Mouse (Mus musculus) hindbrain, embryonic 10.5 days (tissue): ENCODE measurements at regions not wholly inside any gene's neighbourhood (a gene's known extent, or its start where the extent isn't known, plus 50 kb on each side); places are given as distances from the start of the nearest gene placed in this dataset.

Experiments used
- DNase-seq: peaks from one replicate; pipeline ENCODE4 v3.0.0-alpha.2; 2017; ENCODE audit warnings: low spot score
- H3K27ac ChIP-seq: fragments of 300-500 bp; sonication (generic); 2 replicates; pipeline ENCODE4 v1.5.1; 2016; ENCODE audit warnings: mild to moderate bottlenecking, moderate library complexity
- H3K27me3 ChIP-seq: fragments of 300-500 bp; sonication (generic); 2 replicates; pipeline ENCODE4 v1.6.1; 2016; ENCODE audit warnings: mild to moderate bottlenecking; ENCODE audit not compliant: poor library complexity, insufficient read depth, severe bottlenecking
- H3K36me3 ChIP-seq: fragments of 300-500 bp; sonication (generic); 2 replicates; pipeline ENCODE4 v1.6.1; 2016; ENCODE audit warnings: mild to moderate bottlenecking, moderate library complexity
- H3K4me1 ChIP-seq: fragments of 300-500 bp; sonication (generic); replicated peaks from 2 replicates; pipeline ENCODE4 v1.6.1; 2016; ENCODE audit warnings: mild to moderate bottlenecking
- H3K4me3 ChIP-seq: fragments of 300-500 bp; sonication (generic); 2 replicates; pipeline ENCODE4 v1.5.1; 2016; ENCODE audit warnings: mild to moderate bottlenecking, moderate library complexity
- H3K9me3 ChIP-seq: fragments of 300-500 bp; sonication (generic); 2 replicates; pipeline ENCODE4 v1.6.1; 2016; ENCODE audit warnings: mild to moderate bottlenecking, moderate library complexity
- WGBS: fragments of 180-500 bp; shearing (Covaris S2); methylation state at CpG from one replicate; pipeline ENCODE4 v1.1.7; 2016; 5-methylcytosine and 5-hydroxymethylcytosine counted together

DNA sequence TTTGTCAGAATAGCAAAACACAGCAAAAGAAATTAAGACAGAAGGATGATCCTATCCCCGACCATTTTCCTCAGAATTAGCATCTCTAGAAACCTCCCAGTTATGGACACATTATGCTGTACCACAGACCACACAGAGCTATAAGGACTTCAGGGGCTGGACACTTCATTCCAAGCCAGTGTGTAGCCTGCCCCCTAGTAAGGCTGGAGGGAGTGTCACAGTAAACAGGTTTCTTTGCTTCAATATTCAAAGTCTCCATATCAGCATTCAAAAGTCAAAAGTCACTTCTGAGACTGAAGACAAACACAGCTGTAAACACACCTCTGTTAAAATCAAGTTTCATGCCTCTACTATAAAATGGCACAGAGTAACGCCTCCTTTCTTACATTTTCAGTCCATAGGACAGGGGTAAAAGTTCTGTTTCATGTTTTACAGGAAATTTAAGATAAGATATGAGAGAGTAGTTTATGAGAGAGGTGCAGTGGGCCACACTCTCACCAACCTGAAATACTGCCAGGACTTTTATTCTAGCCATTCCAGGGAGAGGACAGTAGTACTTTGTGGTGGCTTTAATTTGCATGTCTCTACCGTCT lies 226.6 kb downstream of the C1d start:
- Histone ChIP-seq H3K27me3 (no peaks in the 10 kb centered on the region), H3K36me3 (no peaks in the 10 kb centered on the region), H3K4me3 (no peak overlapping the region), H3K9me3 (no peaks in the 10 kb centered on the region), H3K4me1 (no peaks in the 10 kb centered on the region), H3K27ac (no peak overlapping the region)
- WGBS: 76% methylated on average over 3 of the region's 3 CpGs
- no peak for DNase-seq

DNA sequence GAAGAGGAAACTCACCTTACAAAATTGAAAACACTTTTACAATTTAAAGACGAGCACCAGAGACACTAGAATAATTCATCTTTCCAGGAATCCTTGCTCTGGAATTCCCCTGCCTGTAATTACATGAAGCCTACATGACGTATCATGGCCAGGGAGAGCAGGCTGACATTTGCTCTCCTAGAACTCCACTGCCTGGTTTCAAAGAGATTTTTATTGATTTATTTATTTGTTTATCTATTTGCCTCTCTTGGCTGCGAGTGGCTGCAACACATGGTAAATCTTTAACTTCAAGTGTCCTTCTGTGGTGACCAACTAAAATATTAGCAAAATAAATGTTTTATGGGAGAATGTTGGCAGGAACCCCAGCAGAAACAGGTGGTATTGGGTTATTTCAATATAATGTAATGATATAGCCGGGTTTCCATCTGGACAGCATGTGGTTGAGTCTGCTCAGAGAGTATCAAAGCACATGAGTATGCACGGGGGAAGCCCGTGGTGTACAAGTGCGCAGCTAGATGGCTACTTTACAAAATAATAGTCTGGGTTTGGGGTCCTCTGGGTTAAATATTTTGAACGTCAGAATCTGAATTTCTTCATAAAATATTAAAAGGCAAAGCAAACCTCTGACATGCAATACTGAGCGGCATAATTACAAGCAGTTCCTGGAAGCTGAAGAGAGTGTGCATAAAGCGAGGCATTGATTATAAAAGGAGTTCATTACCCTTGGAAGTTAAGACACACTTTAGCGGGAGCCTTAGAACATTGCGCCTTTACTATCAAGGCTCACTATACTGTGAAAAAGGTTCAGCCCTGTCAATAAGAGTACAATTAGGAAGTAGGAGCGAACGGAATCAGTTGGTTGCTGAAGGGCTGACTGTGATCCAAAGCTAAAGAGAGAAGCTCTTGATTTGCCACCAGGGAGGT lies 244.0 kb downstream of the C1d start:
- WGBS: 86% methylated on average over 14 of the region's 14 CpGs
- DNase-seq: no peak
- H3K36me3 ChIP-seq: no peaks in the 10 kb centered on the region

DNA sequence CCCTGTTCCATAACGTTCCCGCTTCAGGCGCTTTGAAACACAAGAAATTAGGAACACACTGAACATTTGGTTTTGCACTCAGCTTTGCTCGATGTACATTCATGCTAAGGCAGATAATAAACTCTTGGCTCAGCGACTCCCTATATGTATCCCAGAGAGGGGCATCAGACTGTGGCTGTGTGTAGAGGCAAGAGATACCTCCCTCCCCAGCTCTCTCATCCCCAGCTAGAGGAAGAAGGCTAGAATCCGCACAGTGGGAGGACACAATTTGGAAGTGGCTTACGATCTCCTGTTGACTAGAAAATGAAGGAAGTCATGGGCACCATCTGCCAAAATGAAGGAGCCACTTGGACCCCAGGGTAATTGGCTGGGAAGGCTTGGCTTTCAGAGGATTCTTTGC lies 244.7 kb downstream of the C1d start:
- Histone ChIP-seq H3K4me1 (0 out of 2 replicates have a peak, but pooled peaks cover 4% of the 10 kb centered on the region), H3K36me3 (no peaks in the 10 kb centered on the region), H3K4me3 (no peak overlapping the region), H3K9me3 (no peaks in the 10 kb centered on the region), H3K27ac (no peak overlapping the region), H3K27me3 (no peaks in the 10 kb centered on the region)
- DNase-seq: no peak
- WGBS: 90% methylated on average over 7 of the region's 7 CpGs

More for the DNA sequence above, 244.0 kb downstream of the C1d start:
- H3K27me3 ChIP-seq: no peaks in the 10 kb centered on the region
- no peak overlapping the region for H3K27ac ChIP-seq
- H3K4me1 ChIP-seq: 0 out of 2 replicates have a peak, but pooled peaks cover 4% of the 10 kb centered on the region
- no peak overlapping the region for H3K4me3 ChIP-seq
- no peaks in the 10 kb centered on the region for H3K9me3 ChIP-seq

DNA sequence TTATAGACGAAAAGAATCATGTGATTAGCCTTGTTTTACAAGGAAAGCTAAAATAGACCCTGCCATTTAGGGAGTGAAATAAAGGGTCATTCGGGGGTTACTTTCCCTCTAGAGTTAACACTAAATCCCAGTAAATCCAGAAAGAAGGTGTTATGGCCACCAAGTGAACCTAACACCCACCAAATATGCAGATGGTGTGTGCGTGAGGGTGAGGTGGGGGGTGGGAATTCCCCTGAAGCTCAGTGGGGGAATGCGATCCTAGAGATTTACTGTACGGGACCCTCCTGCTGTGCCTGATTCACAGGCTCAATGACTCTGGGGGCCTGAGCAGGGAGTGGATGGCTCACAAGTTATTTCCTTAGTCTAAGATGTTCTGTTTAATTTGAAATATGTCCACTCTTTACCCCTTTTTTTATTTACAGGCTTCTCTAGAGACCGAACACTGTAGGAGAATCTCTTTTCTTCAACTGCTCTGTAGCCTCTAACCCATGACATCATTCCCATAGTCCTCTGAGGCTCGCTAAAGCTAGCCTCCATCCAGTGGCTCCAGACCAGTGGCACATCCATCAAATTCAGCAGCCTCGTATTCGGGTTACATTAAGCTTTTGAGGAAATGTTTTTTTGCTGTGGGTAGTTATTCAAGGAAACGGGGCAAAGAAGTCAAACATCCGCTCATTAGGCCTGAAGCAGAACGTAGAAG lies 265.0 kb downstream of the C1d start:
- Histone ChIP-seq H3K27ac (no peak overlapping the region), H3K4me1 (peaks cover 8% of the 10 kb centered on the region; the same call in 1 of the 2 replicates), H3K27me3 (no peaks in the 10 kb centered on the region), H3K4me3 (no peak overlapping the region), H3K36me3 (no peaks in the 10 kb centered on the region), H3K9me3 (no peaks in the 10 kb centered on the region)
- WGBS: 83% methylated on average over 12 of the region's 12 CpGs
- DNase-seq: no peak

DNA sequence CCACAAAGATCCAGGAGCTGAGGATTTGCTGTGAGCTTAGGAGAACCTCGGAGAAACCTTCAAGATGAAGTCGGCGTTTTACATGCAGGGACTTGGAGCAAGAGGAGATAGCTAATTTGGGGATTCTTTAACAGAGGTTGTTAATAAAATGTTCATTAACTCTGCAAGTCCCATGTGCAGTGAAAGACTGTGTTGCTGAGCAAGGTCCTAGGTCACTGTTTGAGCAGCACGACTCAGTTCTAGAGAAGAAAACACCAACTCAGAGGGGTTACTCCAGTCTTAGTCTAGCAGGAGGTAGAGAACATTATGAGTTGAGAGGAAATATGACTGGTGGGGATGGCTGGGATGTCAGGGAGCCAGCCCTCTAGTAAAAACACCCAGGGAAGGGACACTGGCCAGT lies 265.9 kb downstream of the C1d start:
- Histone ChIP-seq H3K4me1 (peaks cover 8% of the 10 kb centered on the region; the same call in 1 of the 2 replicates), H3K4me3 (no peak overlapping the region), H3K27ac (no peak overlapping the region), H3K36me3 (no peaks in the 10 kb centered on the region), H3K9me3 (no peaks in the 10 kb centered on the region), H3K27me3 (no peaks in the 10 kb centered on the region)
- no peak for DNase-seq
- WGBS: 89% methylated on average over 4 of the region's 4 CpGs

DNA sequence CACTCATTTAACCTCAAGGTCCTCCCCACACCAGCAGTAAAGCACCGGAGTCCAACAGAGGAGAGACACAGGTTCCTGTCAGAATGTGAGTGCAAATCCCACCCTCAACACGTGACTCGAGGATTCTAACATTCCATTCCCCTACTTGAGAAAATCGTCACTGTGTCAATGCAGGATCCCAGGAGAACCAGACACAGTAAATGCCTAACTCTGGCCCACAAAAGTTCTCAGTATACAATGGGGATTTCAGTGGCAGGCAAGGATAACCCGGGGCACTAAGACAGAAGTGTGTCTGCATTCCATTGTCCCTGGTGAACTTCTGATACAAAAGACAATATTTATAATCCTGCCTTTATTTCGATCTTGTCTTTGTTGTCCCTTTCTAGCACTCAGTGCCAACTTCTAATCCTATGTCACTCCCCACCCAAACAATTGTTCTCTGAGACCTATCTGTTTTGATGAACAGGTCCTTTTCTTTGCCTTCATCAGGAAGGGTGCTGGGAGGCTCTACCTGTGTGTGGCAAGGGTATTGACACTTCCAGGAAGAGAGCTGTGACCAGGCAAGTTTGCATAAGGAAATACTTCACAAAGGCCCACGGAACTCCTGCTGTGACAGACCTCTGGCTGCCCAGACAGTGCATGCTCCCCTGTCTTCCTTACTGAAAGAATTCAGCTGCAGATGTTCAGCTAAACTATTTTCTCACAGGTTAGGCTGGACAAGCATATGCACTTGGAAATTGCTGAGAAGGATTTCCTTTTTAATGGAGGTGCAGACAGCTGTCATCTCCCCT lies 267.8 kb downstream of the C1d start:
- WGBS: 46% methylated on average over 7 of the region's 7 CpGs
- Histone ChIP-seq H3K4me3 (no peak overlapping the region), H3K36me3 (no peaks in the 10 kb centered on the region), H3K9me3 (no peaks in the 10 kb centered on the region), H3K4me1 (peaks cover 8% of the 10 kb centered on the region; the same call in 1 of the 2 replicates), H3K27me3 (no peaks in the 10 kb centered on the region), H3K27ac (no peak overlapping the region)
- no peak for DNase-seq

DNA sequence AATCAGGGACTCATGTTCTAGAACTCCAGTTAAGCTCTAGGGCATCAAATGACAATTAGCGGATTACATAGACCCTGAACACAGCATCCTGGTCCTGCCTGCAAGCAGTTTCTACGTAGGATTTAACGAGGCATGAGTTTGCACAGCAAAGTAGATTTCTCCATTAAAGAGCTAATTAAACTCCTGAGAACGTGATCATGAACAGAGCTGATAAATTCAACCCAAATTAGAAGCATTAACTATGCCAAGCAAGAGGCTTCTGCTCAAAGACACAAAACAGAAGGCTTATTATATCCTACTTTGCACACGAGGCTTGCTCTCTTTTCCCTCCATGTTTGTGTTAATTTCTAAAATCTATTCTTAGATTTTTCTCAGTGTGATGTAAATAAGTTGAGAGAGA lies 269.1 kb downstream of the C1d start:
- 84% methylated on average over 5 of the region's 5 CpGs for WGBS

DNA sequence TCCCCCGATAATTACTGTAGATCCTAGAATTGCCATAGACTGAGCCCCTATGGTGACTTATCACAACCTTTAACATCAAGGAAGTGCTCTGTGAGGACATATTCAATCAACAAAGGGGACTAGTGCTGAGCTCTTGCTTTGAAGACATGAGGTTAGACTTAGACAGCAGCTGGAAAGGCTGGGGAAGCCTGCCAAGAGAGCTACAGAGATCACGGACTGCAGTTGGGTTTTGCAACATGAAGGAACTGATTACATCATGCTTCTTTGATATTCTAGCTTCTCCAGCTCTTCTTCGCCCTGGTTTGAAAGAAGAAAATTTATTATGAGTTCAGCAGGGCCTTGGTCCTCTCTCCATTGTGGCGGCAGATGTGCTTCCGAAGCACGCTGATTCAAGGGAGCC lies 271.2 kb downstream of the C1d start:
- Histone ChIP-seq H3K27ac (no peak overlapping the region), H3K36me3 (no peaks in the 10 kb centered on the region), H3K4me1 (peaks cover 8% of the 10 kb centered on the region; the same call in 1 of the 2 replicates), H3K4me3 (no peak overlapping the region), H3K27me3 (no peaks in the 10 kb centered on the region), H3K9me3 (no peaks in the 10 kb centered on the region)
- WGBS: 92% methylated on average over 6 of the region's 6 CpGs
- no peak for DNase-seq

More for the DNA sequence above, 269.1 kb downstream of the C1d start:
- Histone ChIP-seq H3K4me1 (peaks cover 8% of the 10 kb centered on the region; the same call in 1 of the 2 replicates), H3K9me3 (no peaks in the 10 kb centered on the region), H3K27me3 (no peaks in the 10 kb centered on the region), H3K4me3 (no peak overlapping the region), H3K36me3 (no peaks in the 10 kb centered on the region), H3K27ac (no peak overlapping the region)
- no peak for DNase-seq

DNA sequence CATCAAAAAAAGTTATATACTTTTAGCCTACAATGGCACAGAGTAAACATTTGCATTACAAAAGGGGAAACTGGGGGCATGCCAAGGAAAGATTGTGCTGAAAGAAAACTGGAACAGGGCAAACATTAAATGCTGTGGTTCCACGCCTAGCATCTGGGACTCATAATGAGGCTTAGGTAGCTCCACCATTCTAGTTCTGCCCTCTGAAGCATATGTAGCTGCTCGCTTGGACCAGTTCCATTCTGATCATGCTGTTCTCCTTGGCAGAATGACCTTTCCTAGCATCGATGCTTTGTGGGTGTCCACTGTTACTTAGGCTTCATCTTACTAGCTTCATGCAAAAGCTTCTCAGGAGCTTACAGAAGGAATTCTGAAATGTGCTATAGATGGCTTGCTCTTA lies 276.3 kb downstream of the C1d start:
- H3K4me1 ChIP-seq: no peaks in the 10 kb centered on the region
- H3K27ac ChIP-seq: no peak overlapping the region
- 89% methylated on average over 3 of the region's 3 CpGs for WGBS
- H3K4me3 ChIP-seq: no peak overlapping the region
- H3K27me3 ChIP-seq: no peaks in the 10 kb centered on the region
- H3K36me3 ChIP-seq: no peaks in the 10 kb centered on the region
- no peak for DNase-seq
- H3K9me3 ChIP-seq: no peaks in the 10 kb centered on the region

DNA sequence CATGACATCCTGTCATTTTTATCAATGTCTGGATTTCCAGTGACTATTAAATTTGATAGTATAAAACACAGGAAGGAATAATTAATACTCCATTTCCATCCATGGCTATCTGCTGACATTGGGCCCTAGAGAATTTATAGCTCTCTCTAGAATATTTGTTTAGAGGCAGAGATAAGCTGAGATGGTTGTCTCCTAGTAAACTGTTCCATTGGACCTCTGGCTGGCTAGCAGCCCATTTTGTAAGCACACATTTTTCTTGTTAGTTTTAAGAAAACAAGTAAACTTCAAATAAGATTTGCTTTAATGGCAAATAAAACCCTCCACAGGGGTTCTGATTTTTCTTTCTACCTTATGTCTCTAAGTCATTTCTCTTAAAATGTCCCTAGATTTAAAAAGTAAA lies 288.9 kb downstream of the C1d start:
- no peaks in the 10 kb centered on the region for H3K27me3 ChIP-seq
- no peak for DNase-seq
- H3K4me3 ChIP-seq: no peak overlapping the region
- no peaks in the 10 kb centered on the region for H3K36me3 ChIP-seq
- H3K27ac ChIP-seq: no peak overlapping the region
- H3K9me3 ChIP-seq: no peaks in the 10 kb centered on the region
- no peaks in the 10 kb centered on the region for H3K4me1 ChIP-seq

DNA sequence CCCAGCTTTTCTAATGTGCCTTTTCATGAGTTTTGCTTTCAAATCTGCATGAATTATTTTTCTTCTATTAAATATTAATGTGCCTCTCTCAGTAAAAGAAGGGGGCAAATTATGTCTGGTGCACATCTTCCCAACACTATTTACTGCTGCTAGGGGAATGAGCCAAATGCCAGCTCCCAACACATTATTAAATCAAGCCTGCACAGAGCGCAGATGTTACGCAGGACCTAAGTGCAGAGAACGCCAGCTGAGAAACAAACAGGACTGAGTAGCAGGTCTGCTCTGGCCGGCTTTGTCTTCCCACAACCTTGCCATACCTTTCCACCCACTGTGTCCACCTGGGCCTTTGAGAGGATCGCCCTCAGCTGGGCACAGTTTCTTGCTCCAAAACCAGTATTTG lies 291.8 kb downstream of the C1d start:
- 89% methylated on average over 5 of the region's 5 CpGs for WGBS
- no peaks in the 10 kb centered on the region for H3K4me1 ChIP-seq
- no peak overlapping the region for H3K4me3 ChIP-seq
- no peaks in the 10 kb centered on the region for H3K36me3 ChIP-seq
- H3K9me3 ChIP-seq: no peaks in the 10 kb centered on the region
- no peak overlapping the region for H3K27ac ChIP-seq
- DNase-seq: no peak
- no peaks in the 10 kb centered on the region for H3K27me3 ChIP-seq

DNA sequence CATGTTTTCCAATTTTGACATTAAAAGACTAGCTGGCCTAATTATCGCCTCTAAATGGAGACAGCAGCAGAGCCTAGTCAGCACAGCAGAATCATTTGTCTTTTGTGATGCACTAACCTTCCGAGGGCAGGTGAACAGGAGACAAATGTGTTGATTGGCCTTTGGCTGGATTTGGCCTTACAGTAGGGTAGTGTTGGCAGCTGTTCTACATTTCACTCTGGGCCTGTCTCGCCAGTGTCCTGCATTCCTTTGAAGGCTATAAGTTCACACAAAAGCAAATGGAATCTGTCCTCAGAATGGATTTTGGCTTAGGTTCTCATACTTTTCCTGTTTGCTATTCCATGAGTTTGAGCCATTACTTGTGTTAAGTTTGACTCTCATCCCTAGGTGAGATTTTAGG lies 297.9 kb downstream of the C1d start:
- Histone ChIP-seq H3K27ac (no peak overlapping the region), H3K4me3 (no peak overlapping the region), H3K36me3 (no peaks in the 10 kb centered on the region), H3K4me1 (no peaks in the 10 kb centered on the region), H3K9me3 (peaks cover 2% of the 10 kb centered on the region; the same call in 1 of the 2 replicates), H3K27me3 (no peaks in the 10 kb centered on the region)
- DNase-seq: no peak
- WGBS: 78% methylated on average over 3 of the region's 3 CpGs
